Mouse (Mus musculus): ENCODE measurements around the gene Dexi. TPM values are rescaled to one million over a fixed set of nuclear protein-coding genes. Genes with fewer than 3 reads are reported as not detected.

Dexi gene
- polyA plus RNA-seq, 1 experiment from 2014 or later, result 29.1 TPM

GRCm38 (mm10) chr16:10460188-10460587, 82.7 kb downstream of the Dexi start:
- 84% methylated on average over 2 of the region's 2 CpGs for WGBS
- no peak for ATAC-seq (replicated peaks; ENCODE audit: insufficient number of reproducible peaks, low FRiP score, low TSS enrichment, low read depth)

GRCm38 (mm10) chr16:10454583-10454974, 88.3 kb downstream of the Dexi start:
- no peaks in the 10 kb centered on the region for H3K4me1 ChIP-seq (ENCODE audit: control insufficient read depth, insufficient read depth, low read length)
- no peaks in the 10 kb centered on the region for H3K36me3 ChIP-seq (replicated peaks; ENCODE audit: control insufficient read depth, insufficient read depth, low read depth, low read length)
- H3K4me3 ChIP-seq (ENCODE audit: low read depth, low read length), result no peak overlapping the region
- 36% methylated on average over 3 of the region's 3 CpGs for WGBS
- no peak overlapping the region for H3K9ac ChIP-seq (replicated peaks; ENCODE audit: low read length)
- H3K9me3 ChIP-seq (replicated peaks; ENCODE audit: control insufficient read depth, low read length), result no peaks in the 10 kb centered on the region
- no peak overlapping the region for H3K27ac ChIP-seq (replicated peaks; ENCODE audit: low read depth, low read length)
- H3K4me2 ChIP-seq (ENCODE audit: low read depth, low read length), result no peak overlapping the region
- DNase-seq (ENCODE audit: low spot score) (no peak), ATAC-seq (replicated peaks; ENCODE audit: insufficient number of reproducible peaks, low FRiP score, low TSS enrichment, low read depth) (no peak)
- no peaks in the 10 kb centered on the region for H3K27me3 ChIP-seq (ENCODE audit: control insufficient read depth, insufficient read depth, low read length)

More at GRCm38 (mm10) chr16:10460188-10460587, 82.7 kb downstream of the Dexi start:
- H3K4me2 ChIP-seq (ENCODE audit: low read depth, low read length), result no peak overlapping the region
- no peaks in the 10 kb centered on the region for H3K4me1 ChIP-seq (ENCODE audit: control insufficient read depth, insufficient read depth, low read length)
- no peaks in the 10 kb centered on the region for H3K9me3 ChIP-seq (replicated peaks; ENCODE audit: control insufficient read depth, low read length)
- H3K27me3 ChIP-seq (ENCODE audit: control insufficient read depth, insufficient read depth, low read length), result no peaks in the 10 kb centered on the region
- no peak overlapping the region for H3K9ac ChIP-seq (replicated peaks; ENCODE audit: low read length)
- no peak overlapping the region for H3K27ac ChIP-seq (replicated peaks; ENCODE audit: low read depth, low read length)
- H3K36me3 ChIP-seq (replicated peaks; ENCODE audit: control insufficient read depth, insufficient read depth, low read depth, low read length), result no peaks in the 10 kb centered on the region
- H3K4me3 ChIP-seq (ENCODE audit: low read depth, low read length), result no peak overlapping the region
- DNase-seq (ENCODE audit: low spot score), result no peak

GRCm38 (mm10) chr16:10453872-10454582, 88.8 kb downstream of the Dexi start:
- WGBS, result 83% methylated on average over 6 of the region's 6 CpGs
- Histone ChIP-seq H3K27me3 (ENCODE audit: control insufficient read depth, insufficient read depth, low read length) (no peaks in the 10 kb centered on the region), H3K9ac (replicated peaks; ENCODE audit: low read length) (no peak overlapping the region), H3K36me3 (replicated peaks; ENCODE audit: control insufficient read depth, insufficient read depth, low read depth, low read length) (no peaks in the 10 kb centered on the region), H3K9me3 (replicated peaks; ENCODE audit: control insufficient read depth, low read length) (no peaks in the 10 kb centered on the region), H3K4me3 (ENCODE audit: low read depth, low read length) (no peak overlapping the region), H3K4me2 (ENCODE audit: low read depth, low read length) (no peak overlapping the region), H3K27ac (replicated peaks; ENCODE audit: low read depth, low read length) (no peak overlapping the region), H3K4me1 (ENCODE audit: control insufficient read depth, insufficient read depth, low read length) (no peaks in the 10 kb centered on the region)
- ATAC-seq (replicated peaks; ENCODE audit: insufficient number of reproducible peaks, low FRiP score, low TSS enrichment, low read depth), result no peak
- no peak for DNase-seq (ENCODE audit: low spot score)

Other genes with a start within 250 kb of the Dexi start
- 4.8 and 5.0 TPM in 2 replicates for gene Emp2, start 229.1 kb downstream of the Dexi start, polyA plus RNA-seq (2014; fragmentation: Nextera tagmentation; extraction: Ambion mirVana)
- 0.11 and 0.15 TPM in 2 replicates for gene Tekt5, start 147.6 kb downstream of the Dexi start, polyA plus RNA-seq (2014; fragmentation: Nextera tagmentation; extraction: Ambion mirVana)
- 75.0 and 75.6 TPM in 2 replicates for gene Nubp1, start 131.1 kb downstream of the Dexi start, polyA plus RNA-seq (2014; fragmentation: Nextera tagmentation; extraction: Ambion mirVana)
- gene Tvp23a, start 95.7 kb downstream of the Dexi start, polyA plus RNA-seq (2014; fragmentation: Nextera tagmentation; extraction: Ambion mirVana), result 22.8 and 23.7 TPM in 2 replicates
- gene Ciita, start 63.0 kb downstream of the Dexi start, polyA plus RNA-seq (2014; fragmentation: Nextera tagmentation; extraction: Ambion mirVana), result 0.13 and 0.14 TPM in 2 replicates
- gene Clec16a, start 2.3 kb upstream of the Dexi start, polyA plus RNA-seq (2014; fragmentation: Nextera tagmentation; extraction: Ambion mirVana), result 32.1 and 37.3 TPM in 2 replicates
- gene Socs1, start 242.5 kb upstream of the Dexi start, polyA plus RNA-seq (2014; fragmentation: Nextera tagmentation; extraction: Ambion mirVana), result 5.4 and 5.8 TPM in 2 replicates
- not detected in 2 replicates for gene Tnp2, start 245.6 kb upstream of the Dexi start, polyA plus RNA-seq (2014; fragmentation: Nextera tagmentation; extraction: Ambion mirVana)
- gene Prm3, start 247.9 kb upstream of the Dexi start, polyA plus RNA-seq (2014; fragmentation: Nextera tagmentation; extraction: Ambion mirVana), result not detected in 2 replicates

Measured in embryonic facial prominence, embryonic 11.5 days (tissue).